Mouse (Mus musculus): ENCODE measurements around the gene Bbs1. TPM values are rescaled to one million over a fixed set of nuclear protein-coding genes. Genes with fewer than 3 reads are reported as not detected.
A peak's percentile ranks its signal among the peaks of the same experiment; 100 is the strongest.
"Not testable (repeated sequence)": the region's sequence is repeated elsewhere in the genome, so short reads cannot be mapped to it uniquely, and the experiment has no call there.

Gene Bbs1
- total RNA-seq, 2 experiments from 2014 or later: 36.8 to 40.0 TPM

DNA sequence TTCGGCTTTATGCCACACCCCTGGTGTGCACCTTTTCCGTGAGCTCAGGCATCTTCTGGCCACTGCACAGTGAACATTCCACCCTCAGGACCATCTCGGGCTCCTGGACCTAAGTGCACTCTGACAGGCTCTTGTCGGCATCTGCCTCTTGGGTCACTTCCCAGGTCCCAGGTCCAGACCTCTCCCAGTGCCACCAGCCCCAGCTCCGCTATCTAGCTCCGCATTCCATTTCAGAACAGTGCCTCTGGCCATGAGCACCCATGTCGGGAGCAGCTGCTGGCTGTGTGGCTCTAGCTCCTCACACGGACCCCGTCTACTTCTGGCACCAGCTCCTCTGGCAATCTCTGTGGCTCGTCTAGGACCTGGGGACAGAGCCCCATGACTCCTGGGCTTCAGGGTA lies 16.6 kb downstream of the Bbs1 start:
- DNase-seq (ENCODE audit: low spot score in 2 of 2): no peak

DNA sequence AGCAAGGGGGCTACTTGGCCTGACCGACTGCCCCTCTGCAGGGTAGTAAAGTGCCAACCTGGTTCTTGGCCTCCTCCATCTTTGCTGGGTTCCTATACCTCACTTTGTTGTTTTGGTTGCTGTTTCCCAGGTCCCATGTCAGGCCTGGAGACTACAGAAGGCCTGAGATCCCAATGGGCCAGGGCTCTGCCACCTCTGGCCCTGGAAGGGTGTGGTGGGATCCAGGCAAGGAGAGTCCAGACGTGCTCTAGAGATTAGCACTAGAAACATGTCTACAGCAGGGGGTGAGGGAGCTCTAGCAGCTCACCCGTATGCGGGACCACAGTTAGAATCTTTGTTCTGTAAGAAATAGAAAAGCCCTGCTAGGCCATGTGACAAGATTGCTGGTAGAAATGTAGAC lies 22.5 kb downstream of the Bbs1 start:
- DNase-seq (ENCODE audit: low spot score in 2 of 2): no peak

DNA sequence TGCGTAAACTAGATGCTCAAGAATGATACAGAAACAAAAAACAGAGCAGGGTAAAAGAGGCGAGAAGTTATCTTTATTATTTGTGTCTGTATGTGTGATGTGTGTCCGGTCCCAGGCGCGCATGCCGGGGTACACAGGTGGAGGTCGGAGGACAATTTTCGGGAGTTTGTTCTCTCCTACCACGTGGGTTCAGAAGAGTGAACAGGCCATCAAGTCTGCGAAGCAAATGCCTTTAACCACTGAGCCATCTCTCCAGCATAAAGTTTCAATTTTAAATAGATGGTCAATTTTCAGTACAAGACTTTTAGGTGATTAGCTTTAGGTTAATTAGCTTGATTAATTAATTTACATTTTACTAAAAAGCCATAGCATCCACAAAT lies 27.1 kb downstream of the Bbs1 start:
- DNase-seq (ENCODE audit: low spot score in 2 of 2): no peak

DNA sequence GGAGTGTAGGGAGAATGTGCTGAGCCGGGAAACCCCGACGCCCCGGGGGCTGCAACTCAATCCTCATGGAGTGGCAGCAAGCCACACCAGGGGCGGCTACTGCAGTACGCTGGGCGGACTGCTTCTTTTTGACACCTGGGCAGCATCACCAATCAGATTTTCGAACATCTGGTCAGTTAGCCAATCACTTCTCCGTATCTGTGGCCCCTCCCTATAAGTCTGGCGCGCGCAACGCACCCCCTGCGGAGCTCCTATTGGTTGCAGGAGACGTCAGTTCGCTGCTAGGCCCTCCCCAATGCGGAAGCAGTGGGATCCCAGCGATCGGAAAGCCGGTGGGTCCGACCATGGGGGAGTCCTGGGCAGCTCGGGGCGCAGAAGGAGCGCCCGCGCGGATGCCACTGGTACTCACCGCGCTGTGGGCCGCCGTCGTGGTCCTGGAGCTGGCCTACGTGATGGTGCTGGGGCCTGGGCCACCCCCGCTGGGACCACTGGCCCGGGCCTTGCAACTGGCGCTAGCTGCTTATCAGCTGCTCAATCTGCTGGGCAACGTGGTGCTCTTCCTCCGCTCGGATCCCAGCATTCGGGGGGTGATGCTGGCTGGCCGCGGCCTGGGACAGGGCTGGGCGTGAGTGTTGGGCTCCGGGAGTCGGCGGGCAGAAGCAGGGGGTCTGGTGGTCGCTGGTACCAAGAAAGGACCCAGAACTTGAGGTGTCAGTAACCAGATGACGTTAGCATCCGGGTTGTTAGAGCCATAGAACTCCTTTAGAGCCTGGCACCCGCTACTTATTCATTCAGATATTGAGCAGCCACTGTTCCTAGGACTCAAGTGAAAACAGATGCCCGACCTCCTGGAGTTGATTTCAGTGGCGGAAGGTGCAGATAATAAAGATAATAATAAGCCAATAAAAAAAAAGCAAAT lies 27.8 kb downstream of the Bbs1 start, which contains the start of gene Zdhhc24:
Gene Zdhhc24 (plus strand): TSS at position 264 of the 919 bp plus-strand sequence.
- peak; percentile 95 to 97 for DNase-seq (ENCODE audit: low spot score in 2 of 2)

DNA sequence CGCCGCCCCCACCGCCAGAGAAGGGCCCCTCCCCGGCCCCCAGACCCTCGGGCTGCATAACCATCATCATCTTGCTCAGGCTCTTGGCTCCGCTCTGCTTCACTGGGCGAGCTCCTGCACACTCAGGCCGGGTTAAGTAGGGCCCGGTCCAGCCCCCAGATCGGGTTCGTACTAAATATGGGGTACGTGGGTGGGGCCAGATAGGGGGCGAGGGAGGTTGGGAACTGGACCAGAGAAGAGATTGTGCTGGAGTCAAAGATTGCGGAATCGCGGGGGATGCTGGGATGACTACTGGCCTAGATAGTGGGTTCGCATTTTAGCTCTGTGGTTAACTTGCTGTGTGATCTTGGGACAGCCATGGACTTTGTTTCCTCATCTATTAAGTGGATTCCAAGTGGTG lies 28.6 kb downstream of the Bbs1 start, which contains the start of gene Actn3:
Gene Actn3 (minus strand): TSS at position 125 of the 400 bp plus-strand sequence.
- no peak for DNase-seq (ENCODE audit: low spot score in 2 of 2)

DNA sequence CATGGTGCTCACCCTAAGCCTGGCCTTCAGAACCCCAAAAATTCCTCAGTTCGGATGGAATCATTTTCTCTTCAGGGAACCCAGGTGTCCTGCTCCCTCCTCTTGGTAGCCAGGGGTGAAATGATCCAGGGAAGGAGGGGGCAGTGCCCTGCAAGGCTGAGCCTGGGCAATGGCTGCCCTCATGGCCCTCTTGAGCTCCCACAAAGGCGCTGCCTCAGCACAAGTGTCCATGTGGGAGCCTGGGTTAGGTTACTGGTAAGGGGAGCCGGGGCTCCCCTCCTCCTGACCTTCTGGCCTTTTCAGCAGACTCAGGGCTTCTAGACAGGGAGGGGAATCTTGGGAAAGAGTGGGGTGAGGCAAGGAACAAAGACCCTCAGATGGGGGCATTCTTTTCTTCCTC lies 29.7 kb downstream of the Bbs1 start:
- DNase-seq (ENCODE audit: low spot score in 2 of 2): no peak

DNA sequence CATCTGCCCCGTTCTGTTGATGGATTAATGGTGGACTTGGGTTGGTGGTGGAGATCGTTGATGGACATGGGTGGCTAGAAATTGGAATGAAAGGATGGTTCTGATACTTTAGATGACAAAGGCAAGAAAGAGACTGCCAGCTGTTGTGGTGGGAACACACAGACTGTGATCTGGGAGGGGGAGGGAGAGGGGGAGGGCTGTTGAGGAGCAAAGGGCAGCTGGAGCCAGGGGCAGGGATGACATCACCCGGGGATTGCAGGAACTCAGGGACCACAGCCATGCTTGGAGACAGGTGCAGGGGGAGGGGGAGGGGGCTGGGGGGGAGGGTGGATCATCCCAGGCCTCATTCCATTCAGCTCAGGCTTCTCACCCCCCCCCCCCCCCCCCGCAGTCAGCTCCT lies 30.2 kb downstream of the Bbs1 start:
- no peak for DNase-seq (ENCODE audit: low spot score in 2 of 2)

DNA sequence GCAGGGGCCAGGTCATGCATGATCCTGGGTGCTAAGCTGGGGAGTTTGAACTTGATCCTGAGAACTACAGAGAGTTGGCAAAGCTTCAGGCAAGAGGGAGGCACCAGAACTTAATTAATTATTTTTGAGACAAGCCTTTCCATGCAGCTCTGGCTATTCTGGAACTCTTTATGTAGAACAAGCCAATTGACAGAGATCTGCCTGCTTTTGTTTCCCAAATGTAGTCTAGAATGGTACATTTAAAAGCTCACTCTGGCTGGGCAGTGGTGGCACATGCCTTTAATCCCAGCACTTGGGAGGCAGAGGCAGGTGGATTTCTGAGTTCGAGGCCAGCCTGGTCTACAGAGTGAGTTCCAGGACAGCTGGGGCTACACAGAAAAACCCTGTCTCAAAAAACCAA lies 31.8 kb downstream of the Bbs1 start:
- not testable (repeated sequence) for DNase-seq (ENCODE audit: low spot score in 2 of 2)

DNA sequence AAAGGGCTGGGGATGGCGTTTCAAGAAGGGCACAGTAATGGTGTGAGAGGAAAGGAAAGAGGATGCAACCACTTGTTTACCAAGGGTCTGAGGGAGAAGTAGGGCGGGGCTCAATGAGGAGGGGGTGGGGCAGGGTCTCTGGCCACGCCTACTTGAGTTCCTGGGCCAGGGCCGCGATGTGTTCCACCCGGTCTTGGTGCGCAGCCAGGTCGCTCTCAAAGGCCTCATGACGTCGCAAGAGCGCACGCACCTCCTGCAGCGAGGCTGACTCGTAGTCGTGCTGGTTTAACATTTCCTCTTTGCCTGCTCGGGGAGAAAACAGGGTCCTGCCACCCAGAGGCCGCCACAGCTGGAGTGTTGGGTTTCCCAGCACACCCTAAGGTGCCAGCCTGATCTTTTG lies 41.3 kb downstream of the Bbs1 start:
- DNase-seq (ENCODE audit: low spot score in 2 of 2): no peak

DNA sequence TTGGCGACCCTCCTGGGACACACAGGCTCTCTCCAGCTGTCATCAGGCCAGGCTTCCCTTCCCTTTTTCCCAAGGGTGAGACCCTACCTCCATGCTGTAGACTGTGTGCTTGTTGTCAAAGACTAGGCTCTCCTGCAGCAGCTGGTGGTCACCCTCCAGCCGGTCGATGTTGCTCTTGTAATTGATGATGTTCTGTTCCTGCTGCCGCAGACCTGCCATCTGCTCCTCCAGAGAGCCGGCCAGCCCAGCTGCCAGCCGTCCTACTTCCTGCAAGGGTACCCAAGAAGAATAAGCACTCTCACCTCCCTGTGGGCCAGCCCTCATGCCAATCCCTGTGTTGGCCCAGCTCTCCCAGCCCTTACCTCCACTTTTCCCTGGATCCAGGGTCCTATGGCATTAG lies 43.4 kb downstream of the Bbs1 start:
- DNase-seq (ENCODE audit: low spot score in 2 of 2): no peak

DNA sequence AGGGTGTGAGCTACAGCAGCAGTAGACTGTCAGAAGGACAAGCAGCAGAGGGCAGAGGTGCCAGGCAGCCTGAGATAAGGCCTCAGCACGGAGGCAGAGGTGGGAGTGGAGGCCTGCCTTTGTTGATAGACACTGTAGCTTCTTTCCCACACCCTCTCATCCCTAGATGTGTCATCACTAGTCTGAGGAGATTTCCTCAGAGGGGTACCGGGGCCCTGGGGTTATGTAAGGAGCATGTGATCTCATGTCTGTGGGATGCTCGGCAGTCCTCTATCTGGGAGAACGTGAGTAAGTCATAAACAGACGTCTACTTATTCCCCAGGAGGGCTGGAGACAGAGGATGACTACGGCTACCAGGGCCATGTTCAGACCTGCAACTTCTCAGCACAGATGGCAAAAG lies 47.3 kb downstream of the Bbs1 start:
- DNase-seq (ENCODE audit: low spot score in 2 of 2): no peak

DNA sequence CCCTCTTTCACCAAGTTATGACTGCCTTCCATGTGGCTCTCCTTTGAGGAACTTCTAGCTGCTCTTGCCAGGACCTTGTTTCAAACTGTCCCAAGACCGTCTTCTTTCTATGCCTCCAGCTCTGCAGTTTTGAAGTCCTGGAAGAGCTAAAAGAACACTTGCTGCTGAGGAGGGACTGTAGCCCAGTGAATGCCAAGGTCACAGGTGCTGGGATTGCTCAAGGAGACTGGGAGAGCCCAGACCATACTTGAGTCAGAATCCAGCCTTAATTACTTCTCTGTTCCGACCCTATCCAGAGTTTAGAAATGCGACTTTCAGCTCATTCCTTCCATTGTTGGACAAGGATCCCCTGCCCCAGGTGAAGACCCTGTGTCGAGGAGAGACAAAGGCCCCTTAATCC lies 50.5 kb downstream of the Bbs1 start:
- DNase-seq (ENCODE audit: low spot score in 2 of 2): no peak

DNA sequence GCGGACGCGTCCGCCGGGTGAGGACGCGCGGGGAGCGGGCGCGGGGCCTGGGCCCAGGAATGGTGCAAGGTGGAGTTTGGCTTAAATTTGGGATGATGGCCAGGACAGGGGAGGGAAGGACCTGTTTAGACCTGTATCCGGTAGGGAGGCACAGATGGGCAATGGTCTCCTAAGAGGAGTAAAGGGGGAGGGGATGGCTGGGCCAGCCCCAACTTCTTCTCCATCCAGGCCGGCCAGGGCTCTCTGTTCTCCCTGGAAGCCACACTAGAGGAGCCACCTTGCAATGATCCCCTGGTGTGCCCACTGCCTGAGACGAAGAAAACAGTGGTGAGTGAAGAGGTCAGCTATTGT lies 51.0 kb downstream of the Bbs1 start:
- DNase-seq (ENCODE audit: low spot score in 2 of 2): no peak

DNA sequence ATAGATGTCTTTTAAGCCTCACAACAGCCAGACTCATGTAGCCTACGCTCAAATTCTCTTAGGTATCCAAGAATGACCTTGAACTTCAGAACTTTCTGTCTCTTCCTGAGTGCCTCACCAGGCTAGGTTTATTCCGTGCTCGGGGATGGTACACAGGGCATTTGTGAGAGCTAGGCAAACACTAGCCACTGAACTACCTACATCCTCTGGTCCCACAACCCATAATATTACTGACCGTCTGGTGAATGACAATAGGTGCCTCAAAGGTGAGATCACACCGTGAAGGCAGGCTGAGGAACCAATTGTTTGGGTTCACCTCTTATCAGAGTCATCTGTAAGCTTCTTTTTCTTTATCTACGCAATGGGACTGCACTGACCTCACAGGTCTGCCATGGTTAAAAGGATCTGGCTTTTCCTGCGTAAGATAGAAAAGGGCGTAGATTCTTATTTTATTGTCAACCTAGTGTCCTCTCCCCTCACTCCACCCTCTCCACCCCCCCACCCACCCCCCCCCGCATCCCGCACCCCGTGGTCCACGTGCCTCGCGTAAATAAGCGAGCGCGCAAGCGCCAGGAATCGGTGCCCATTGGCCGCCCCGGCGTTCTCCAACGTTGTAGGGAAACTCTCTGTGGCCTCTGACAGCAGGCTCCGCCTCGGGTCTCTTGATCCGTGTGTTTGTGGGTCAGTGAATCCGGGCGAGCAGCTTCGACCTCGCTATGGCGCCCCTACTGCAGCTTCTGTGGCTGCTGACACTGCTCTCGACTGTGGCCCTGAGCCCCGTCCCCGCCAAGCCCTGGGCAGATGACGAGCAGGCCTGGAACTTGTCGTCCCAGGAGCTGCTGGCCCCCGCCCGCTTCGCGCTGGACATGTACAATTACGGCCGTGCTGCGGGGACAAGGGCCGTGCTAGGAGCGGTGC lies 51.6 kb downstream of the Bbs1 start, which contains the start of gene Ctsf:
Gene Ctsf (plus strand): TSS at position 579 of the 918 bp plus-strand sequence.
- peak; percentile 88 to 95 for DNase-seq (ENCODE audit: low spot score in 2 of 2)

DNA sequence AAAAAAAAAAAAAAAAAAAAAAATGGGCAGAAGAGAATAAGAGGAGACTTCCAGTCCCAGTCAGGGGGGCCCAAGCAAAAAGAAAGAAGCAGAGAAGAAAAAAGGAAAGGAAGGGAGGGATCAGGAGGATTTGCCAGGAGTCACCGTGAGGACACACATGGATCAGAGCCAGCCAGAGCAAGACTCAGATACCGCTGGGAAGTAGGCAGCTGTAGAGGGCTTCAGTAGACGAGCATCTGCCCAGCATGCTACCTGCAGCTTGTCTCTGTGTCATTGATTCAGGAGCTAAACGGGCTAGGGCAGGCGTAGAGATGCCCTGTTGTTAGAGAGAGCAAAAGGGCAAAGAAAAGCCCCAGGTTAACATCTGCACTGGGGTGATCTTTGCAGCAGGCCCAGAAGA lies 56.1 kb downstream of the Bbs1 start:
- no peak for DNase-seq (ENCODE audit: low spot score in 2 of 2)

DNA sequence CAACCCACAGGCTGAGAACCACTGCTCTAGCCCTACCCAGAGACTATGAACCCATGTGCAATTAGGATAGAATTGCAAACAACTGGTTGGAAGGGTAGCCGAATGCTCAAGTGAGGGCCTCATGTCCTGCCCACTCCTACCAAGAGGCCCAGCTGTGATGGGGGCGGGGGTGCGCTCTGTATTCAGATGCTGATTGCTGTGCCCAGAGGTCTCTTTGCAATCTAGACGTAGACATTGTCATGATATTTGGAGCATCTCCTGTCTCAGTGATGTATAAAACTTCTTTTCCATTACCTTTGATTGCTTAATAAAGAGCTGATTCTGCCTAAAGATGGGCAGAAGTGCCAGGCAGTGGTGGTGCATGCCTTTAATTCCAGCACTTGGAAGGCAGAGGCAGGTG lies 56.6 kb downstream of the Bbs1 start:
- DNase-seq (ENCODE audit: low spot score in 2 of 2): no peak

DNA sequence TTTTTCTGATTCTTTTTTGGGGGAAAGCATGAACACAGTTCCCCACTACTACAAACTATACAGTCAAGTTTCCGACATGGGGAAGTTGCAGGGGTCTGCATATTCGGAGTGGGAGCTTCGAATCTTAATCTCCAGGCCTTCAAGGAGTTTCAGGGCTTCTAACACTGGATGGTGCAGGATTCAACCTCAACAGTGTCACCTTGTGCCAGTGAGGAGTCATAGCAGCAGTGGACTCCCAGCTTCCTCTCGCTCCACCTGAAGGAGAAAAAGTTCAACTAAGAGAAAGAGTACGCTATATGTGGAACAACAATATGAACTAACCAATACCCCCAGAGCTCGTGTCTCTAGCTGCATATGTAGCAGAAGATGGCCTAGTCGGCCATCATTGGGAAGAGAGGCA lies 58.9 kb downstream of the Bbs1 start:
- no peak for DNase-seq (ENCODE audit: low spot score in 2 of 2)

DNA sequence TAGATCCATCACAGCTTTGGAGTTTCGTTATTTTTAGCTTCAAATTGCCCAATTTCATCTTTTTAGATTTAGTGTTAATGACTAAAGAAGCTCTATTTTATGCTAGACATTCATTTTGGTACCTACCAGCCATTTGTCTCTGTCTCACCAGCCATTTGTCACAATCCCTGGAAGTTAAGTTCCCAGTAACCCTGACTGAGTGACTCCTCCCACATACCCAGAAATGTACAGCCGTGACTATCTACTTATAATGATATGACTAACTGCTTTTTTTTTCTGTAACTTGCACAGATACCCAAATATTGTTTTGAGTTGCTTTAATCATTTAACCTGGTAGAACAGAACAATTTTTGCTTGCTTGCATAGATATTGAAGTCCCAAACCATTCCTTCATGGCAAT lies 60.6 kb downstream of the Bbs1 start:
- DNase-seq (ENCODE audit: low spot score in 2 of 2): no peak

DNA sequence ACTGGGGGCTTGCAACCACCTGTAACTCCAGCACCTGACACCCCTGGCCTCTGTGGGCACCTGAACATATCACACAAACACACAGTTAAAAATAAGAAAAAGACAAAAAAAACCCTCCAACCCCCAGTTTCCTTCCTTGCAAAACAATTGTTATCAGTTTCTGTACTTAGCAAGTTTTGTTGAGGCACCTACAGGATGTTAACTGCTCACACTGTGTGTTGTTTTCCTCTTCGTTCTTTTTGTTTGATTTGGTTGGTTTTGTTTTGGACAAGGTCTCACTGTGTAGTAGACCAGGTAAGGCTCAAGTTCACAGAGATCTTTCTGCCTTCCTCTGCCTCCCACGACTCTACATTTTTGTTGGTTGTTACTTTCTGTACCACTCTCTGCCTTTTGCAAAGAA lies 63.8 kb downstream of the Bbs1 start:
- no peak for DNase-seq (ENCODE audit: low spot score in 2 of 2)

DNA sequence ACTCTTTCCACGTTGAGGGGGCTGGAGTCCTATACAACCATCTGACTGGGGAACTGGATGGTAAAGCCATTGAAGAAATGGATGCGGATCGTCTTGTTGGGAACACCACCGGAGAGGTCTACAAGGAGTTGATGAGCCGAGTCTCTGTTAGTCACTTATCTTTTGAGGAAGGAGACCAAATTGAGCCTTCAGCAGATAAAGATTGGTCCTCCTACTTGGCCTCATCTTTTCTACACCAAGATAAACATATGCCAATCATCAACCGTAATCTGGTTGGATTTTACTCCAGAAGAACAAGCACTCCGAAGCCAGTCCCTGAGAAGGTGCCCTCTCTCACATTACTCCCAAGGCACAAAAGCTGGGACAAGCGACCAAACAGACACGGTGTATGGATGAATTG lies 65.6 kb downstream of the Bbs1 start:
- DNase-seq (ENCODE audit: low spot score in 2 of 2): no peak

DNA sequence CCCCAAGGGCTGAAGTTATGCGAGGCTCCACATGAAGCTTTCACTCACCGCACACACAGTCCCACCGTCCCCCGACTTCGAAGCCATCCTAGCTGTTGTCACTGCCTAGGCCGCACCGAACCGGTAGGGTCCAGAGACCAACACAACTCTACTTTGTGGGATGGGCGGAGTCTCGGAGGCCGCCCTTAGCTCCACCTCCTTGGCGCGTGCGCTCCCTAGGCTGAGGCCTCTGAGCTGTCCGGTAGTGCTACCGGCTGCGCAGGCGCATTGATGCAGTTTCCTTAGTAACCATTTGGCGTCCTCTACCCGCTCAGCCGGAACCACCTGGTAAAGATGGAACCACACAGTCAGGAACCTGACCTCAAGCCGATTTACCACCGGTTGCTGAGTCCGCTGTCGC lies 67.3 kb downstream of the Bbs1 start, which contains the start of the genes Ccs and Ccdc87:
Gene Ccs (minus strand): TSS at position 184 of the 400 bp plus-strand sequence.
Gene Ccdc87 (plus strand): TSS at position 218 of the 400 bp plus-strand sequence.
- peak; percentile 93 to 98 for DNase-seq (ENCODE audit: low spot score in 2 of 2)

All from layer of hippocampus, adult 18-20 months (tissue).